Mouse (Mus musculus) E14TG2a.4 (cell line): ENCODE data around the gene Tagln.

ENCODE experiments used
- H3K27me3 ChIP-seq: 2 replicates; pipeline ENCODE4 v1.6.1; 2014; ENCODE audit warnings: low read length, control low read depth; ENCODE audit not compliant: insufficient read depth
- H3K36me3 ChIP-seq: 2 replicates; pipeline ENCODE4 v1.6.1; 2014; ENCODE audit warnings: low read length, control low read depth; ENCODE audit not compliant: insufficient read depth
- H3K4me1 ChIP-seq: replicated peaks from 2 replicates; pipeline ENCODE4 v1.6.1; 2014; ENCODE audit warnings: low read depth, low read length, control low read depth
- H3K4me3 ChIP-seq: replicated peaks from 2 replicates; pipeline ENCODE4 v1.5.1; 2014; ENCODE audit warnings: mild to moderate bottlenecking, low read length
- H3K9me3 ChIP-seq: 2 replicates; pipeline ENCODE4 v1.6.1; 2014; ENCODE audit warnings: low read length, control low read depth
- CTCF ChIP-seq: conservative IDR thresholded peaks from 2 replicates; pipeline ENCODE4 v1.5.1; 2014; ENCODE audit warnings: low read length
- NANOG ChIP-seq: IDR thresholded peaks from 2 replicates; pipeline ENCODE4 v1.6.1; 2014; ENCODE audit warnings: borderline replicate concordance, low read length, mixed read lengths
- POU5F1 ChIP-seq: IDR thresholded peaks from 2 replicates; pipeline ENCODE4 v1.6.1; 2014; ENCODE audit warnings: low read length, borderline replicate concordance

The Tagln gene

GRCm38 (mm10) chr9:45963577-45963976 is 27.7 kb upstream of the Tagln start:
- Histone ChIP-seq H3K27me3 (no peaks in the 10 kb centered on the region), H3K4me1 (peaks cover 9% of the 10 kb centered on the region), H3K9me3 (no peaks in the 10 kb centered on the region), H3K4me3 (no peak overlapping the region), H3K36me3 (peaks cover 74% of the 10 kb centered on the region)
- TF ChIP-seq NANOG: no peak
- no peak for TF ChIP-seq CTCF
- no peak for TF ChIP-seq POU5F1

DNA sequence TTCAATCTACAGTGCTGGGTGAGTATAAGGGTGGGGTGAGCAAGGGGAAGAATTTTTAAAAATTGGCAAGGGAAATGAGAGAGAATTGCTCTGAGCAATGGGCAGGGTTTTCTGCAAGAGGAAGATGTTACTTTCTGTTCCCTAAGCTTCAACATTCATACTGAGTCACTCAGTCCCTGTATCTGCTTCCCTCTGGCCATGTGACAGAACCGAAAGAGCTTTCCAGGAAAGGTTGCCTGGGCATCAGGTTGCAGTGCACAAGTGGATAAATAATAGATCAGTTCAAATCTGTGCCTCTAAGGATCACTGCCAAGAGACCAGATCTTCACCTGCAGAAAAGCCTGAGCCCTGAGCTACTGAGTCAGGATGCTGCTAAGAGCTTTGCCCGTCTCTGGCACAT is 26.0 kb upstream of the Tagln start:
- peaks cover 58% of the 10 kb centered on the region for H3K36me3 ChIP-seq
- H3K27me3 ChIP-seq: no peaks in the 10 kb centered on the region
- no peaks in the 10 kb centered on the region for H3K9me3 ChIP-seq
- peaks cover 13% of the 10 kb centered on the region for H3K4me1 ChIP-seq
- TF ChIP-seq NANOG (no peak), CTCF (no peak), POU5F1 (no peak)
- no peak overlapping the region for H3K4me3 ChIP-seq

DNA sequence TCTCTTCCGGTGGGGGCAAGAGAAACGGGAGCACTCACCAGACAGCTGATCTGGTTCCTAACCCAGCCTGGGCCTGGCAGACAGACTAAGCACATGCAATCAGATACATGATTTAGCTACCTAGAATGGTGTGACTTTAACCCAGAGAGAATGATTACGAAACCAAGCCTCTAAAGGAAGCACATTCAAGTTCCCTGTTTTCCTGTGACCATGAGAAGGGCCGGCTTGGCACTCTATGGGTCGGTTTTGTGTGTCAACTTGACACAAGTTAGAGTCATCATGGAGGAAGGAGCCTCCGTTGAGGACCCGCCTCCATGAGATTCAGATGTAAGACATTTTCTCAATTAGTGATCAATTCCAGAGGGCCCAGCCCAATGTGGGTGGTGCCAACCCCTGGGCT is 23.8 kb upstream of the Tagln start:
- TF ChIP-seq CTCF (no peak), NANOG (no peak), POU5F1 (no peak)

GRCm38 (mm10) chr9:45958851-45959250 is 23.0 kb upstream of the Tagln start:
- TF ChIP-seq CTCF (no peak), NANOG (no peak), POU5F1 (no peak)
- Histone ChIP-seq H3K36me3 (peaks cover 28% of the 10 kb centered on the region), H3K9me3 (no peaks in the 10 kb centered on the region), H3K4me1 (peaks cover 25% of the 10 kb centered on the region), H3K4me3 (no peak overlapping the region), H3K27me3 (no peaks in the 10 kb centered on the region)

More for the DNA sequence above, 23.8 kb upstream of the Tagln start:
- H3K27me3 ChIP-seq: no peaks in the 10 kb centered on the region
- peaks cover 20% of the 10 kb centered on the region for H3K4me1 ChIP-seq
- no peaks in the 10 kb centered on the region for H3K9me3 ChIP-seq
- no peak overlapping the region for H3K4me3 ChIP-seq
- peaks cover 36% of the 10 kb centered on the region for H3K36me3 ChIP-seq

DNA sequence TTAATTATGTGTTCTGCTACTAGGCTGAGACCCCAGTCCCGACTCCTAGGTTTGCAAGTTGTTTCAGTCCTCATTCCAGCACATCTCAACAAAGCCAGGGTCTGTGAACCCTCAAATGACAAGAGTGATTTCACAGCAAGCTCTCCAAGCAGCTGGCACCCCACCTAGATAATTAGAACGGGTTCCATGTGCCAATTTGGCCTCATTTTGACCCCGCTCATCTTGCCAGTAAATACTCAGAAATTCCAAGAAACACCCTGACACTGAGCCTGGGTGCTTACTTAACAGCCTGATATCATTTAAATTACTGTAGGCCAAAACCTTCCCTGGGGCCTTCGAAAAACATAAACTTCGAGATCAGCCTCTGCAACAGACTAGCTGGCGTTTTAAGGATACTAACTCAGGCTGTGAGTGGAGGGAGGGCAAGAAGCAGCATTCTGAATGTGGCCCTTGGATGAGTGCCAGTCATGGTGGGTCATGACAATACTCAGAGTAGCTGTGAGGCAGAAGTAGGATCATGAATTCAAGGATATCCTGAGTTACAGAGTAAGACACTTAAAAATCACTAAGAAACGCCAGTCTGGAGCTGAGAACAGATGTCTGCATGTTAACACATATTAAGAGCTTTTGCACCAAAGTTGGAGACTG is 22.3 kb upstream of the Tagln start:
- H3K9me3 ChIP-seq: no peaks in the 10 kb centered on the region
- TF ChIP-seq NANOG (no peak), CTCF (no peak), POU5F1 (no peak)

DNA sequence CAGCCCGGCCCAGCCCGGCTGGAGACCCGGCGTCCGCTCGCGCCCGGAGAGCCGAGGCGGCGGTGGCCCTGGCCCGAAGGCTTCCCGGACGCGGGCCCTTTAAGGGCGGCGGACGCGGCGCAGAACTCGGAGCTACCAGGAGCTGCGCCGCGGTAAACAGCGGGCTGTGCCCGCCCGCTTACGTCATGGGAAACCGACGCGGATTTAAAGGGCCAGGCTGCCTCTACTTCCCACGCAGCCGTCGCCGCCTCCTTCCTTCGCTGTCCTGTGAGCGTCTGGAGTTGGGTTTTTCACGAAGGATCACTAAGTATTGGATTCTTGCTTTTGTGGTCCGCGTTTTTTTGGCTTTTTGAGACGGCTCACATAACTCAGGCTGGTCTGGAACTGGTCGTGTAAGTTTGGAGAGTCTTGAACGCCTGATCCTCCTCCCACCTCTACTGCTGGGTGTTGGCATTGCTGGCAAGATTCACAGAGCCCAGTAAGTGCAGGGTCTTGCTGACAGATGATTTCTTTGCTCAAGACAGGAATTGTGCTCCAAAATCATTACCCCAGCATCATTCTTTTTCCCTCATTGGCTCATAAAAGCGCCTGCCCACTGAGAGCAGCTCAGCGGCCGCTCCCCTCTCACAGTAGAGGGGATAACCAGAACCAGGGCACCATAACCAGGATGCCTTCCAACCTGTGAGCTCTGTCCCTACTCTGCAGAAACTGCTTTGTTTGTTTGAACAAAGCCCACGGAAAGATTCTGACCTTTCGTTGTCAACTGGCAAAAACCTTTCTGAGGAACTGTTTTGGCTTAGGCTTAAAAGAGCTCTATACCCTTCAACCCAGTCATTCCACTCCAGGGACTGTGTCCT is 19.5 kb upstream of the Tagln start, which contains the start of gene Sidt2:
Gene Sidt2 (minus strand): TSS at position 152 of the 857 bp plus-strand sequence.
- H3K27me3 ChIP-seq: 0 out of 2 replicates have a peak, but pooled peaks cover 5% of the 10 kb centered on the region
- TF ChIP-seq POU5F1 (no peak), NANOG (no peak), CTCF (no peak)
- H3K9me3 ChIP-seq: no peaks in the 10 kb centered on the region
- peaks cover 37% of the 10 kb centered on the region for H3K4me1 ChIP-seq
- H3K4me3 ChIP-seq: peak within 1 kb of the TSS; percentile 88
- H3K36me3 ChIP-seq: peaks cover 27% of the 10 kb centered on the region

More for the DNA sequence above, 22.3 kb upstream of the Tagln start:
- 0 out of 2 replicates have a peak, but pooled peaks cover 2% of the 10 kb centered on the region for H3K27me3 ChIP-seq
- H3K36me3 ChIP-seq: peaks cover 22% of the 10 kb centered on the region
- H3K4me1 ChIP-seq: peaks cover 32% of the 10 kb centered on the region
- H3K4me3 ChIP-seq: no peak overlapping the region

- Histone ChIP-seq H3K36me3 (peaks cover 35% of the 10 kb centered on the region), H3K4me1 (peaks cover 33% of the 10 kb centered on the region), H3K9me3 (no peaks in the 10 kb centered on the region), H3K4me3 (peak overlapping the region; percentile 88), H3K27me3 (0 out of 2 replicates have a peak, but pooled peaks cover 5% of the 10 kb centered on the region)
- TF ChIP-seq CTCF (no peak), POU5F1 (no peak), NANOG (no peak)
Observed at GRCm38 (mm10) chr9:45954294-45955106, 18.6 kb upstream of the Tagln start.
